Mouse (Mus musculus) frontal cortex, postnatal 25 days (tissue): ENCODE measurements at regions not wholly inside any gene's neighbourhood (a gene's known extent, or its start where the extent isn't known, plus 50 kb on each side); places are given as distances from the start of the nearest gene placed in this dataset.
A peak's percentile ranks its signal among the peaks of the same experiment; 100 is the strongest.
"Not testable (repeated sequence)": the region's sequence is repeated elsewhere in the genome, so short reads cannot be mapped to it uniquely, and the experiment has no call there.

ENCODE experiments used
- DNase-seq, 2 experiments: peaks; one replicate each; pipeline ENCODE4 v3.0.0; 2022; ENCODE audit warnings: low spot score in 2 of 2

DNA sequence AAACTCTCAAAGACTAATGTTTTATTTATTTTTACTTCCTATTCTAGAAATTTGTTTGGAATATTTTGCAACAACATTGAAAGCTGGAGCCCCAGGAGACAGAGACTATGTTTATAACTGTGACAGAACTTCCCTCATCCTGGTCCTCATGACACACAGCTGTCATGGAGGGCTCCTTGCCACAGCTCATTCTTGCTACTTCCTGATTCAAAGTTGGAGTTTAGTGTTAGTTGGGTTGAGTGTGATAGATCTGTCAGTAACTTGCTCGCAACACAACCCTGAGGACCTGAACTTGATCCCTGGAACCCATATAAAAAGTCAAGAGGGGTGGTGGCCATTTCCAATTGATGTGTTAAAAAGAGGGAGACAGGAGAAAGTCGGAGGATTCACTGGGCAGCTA lies 328.3 kb upstream of the Nox3 start:
- DNase-seq: no peak

DNA sequence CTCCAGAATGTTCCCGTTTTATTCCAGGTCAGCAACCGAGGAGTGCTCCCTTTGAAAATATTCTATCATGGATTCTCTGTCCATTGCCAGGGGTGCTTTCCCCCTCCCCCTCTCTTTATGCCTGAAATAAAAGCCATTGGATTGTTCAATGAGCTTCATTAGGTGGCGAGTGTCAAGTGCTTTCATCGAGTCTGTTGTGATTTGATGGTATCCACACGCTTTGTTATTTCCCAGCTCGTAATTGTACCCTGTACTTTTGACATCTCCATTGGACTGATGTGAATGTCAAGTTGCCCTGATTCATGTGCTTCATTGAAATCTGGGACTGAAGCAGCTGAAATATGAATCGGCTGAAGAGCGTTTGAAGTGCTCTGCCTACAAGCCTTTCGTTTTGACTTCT lies 333.1 kb upstream of the Nox3 start:
- no peak for DNase-seq

DNA sequence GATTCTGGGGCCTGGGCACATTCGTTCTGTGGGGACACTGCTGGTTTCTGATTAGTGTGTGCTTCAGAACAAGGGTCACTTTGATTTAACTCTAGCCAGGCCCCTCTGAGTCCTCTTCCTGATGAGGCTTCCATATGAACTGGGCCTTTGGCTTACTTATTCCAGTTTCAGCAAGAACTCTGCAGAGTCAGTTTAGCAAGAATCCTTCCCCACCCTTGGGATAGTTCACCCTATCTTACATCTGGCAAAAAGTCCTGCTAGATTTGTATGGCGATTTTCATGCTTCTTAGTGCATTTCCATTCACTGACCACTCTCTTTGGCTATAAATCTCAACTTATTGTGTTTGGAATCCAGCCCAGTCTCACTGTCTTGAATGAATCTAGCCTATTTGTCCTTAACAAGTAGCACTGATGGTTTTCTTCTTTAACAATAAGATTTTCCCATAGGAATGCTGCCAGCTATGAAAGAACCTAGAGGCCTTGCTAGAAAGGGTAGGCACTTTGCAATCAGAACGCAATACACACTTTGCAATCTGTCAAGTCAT lies 338.8 kb upstream of the Nox3 start:
- no peak for DNase-seq

DNA sequence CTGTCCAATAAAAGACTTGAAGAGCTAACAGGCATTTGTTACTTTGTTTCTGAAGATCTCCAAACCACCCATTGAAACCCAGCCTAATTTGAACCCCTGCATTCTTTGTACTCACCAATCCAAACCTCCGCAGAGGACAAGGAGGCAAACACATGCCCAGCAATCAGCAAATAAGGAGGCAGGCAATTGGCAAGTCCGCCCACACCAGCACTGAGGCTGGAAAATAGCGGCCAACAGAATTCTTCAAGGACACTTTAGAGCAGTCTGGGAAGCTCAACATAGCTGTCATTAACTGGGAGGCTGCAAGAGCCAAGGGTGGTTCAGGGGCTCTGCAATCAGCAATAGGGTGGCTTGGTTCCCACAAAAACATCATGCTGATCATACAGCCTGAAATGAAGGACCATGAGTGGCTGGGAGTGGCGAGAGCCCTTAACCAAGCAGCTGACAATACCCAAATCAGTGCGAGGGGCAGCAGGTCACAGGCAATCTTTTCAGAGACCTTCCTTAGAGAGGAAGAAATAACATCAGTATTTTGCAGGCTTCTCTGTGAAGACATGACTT lies 344.1 kb upstream of the Nox3 start:
- peak in 1 of 2 experiments; percentile 2 for DNase-seq

DNA sequence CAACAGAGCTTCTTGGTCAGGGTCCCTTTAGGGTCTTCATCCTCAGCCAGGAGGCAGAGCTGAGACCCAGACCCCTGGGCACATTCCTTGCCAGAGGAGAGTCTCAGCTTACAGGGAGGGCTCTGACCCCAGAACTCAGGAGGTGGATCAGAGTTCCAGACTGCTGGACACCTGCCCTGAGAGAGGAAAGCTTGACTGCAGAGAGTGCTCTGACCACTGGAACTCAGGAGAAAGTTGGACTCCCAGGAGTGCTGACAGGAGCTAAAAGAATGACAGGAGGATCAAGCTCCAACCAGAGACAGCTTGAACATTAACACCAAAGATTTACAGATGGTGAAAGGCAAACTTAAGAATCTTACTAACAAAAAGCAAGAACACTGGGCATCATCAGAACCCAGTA lies 364.1 kb upstream of the Nox3 start:
- not testable (repeated sequence) for DNase-seq

DNA sequence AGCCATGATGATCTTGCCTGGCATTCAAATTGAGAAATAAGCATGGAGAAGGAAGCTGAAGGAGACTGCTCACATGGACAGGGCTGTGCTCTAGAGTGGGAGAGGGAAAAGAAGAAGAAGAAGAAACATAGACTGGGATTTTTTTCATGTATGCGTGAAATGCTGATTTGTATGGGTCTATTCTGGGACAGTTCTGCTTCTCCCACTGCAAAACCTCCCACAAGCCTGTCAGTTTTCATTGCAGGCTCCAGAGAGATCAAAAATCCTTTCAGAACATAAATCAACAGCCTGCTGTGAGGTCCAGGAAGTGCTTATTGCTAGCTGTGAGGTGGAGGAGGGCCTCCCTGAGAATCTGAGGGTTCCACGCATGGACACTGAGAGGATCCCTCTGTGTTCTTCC lies 377.3 kb upstream of the Nox3 start:
- DNase-seq: no peak

DNA sequence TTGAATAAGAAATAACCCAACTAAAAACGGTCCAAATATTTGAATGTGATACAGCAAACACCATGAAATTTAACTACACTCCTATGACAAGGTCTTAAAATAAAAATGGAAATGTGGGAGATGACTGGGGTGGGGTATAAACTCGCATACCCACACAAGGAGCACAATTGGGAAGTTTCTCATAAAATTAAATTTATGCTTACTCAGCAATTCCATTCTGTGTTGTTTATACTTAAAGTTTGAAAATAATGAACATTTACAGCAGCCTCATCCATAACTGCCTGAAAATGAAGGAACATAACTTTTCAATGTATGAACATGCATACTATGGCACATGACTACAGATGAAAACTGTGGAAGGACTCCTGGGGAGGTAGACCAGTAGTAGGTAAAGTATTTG lies 384.5 kb upstream of the Nox3 start:
- DNase-seq: no peak

DNA sequence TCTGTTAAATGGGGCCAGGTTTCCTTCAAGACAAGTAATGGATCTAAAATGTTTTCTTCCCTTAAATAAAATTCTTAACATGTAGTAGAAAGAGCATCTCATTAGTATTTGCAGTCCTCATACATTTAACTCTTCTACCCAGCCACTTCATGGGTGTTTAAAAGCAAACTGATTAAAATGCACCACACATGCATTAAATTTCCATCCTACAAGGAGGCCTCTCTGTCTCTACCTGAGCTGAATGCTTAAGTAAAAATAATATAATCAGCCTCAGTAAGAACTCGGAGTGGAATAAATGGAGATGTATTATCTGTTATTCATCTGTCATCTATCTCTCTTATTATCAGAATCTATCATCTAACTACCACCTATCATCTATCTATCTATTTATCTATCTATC lies 398.6 kb upstream of the Nox3 start:
- DNase-seq: no peak

DNA sequence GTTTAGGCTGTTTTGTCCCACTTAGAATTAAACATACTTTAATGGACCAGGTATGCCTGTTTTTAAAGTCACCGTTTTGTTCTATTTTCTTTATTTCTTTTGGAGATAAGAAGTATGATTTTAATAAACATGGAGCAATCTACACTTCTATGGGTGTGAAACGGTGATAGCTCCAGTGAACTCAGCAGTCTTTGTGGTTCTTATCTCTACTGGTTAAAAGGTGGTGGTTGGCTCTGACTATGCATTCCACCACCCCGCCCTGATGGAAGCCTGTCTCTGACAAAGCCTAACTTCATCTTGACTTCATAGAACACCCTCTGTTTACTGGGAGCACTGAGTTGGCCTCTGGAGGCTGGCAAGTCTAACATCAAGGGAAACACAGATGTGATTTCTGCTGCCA lies 407.3 kb upstream of the Nox3 start:
- no peak for DNase-seq

DNA sequence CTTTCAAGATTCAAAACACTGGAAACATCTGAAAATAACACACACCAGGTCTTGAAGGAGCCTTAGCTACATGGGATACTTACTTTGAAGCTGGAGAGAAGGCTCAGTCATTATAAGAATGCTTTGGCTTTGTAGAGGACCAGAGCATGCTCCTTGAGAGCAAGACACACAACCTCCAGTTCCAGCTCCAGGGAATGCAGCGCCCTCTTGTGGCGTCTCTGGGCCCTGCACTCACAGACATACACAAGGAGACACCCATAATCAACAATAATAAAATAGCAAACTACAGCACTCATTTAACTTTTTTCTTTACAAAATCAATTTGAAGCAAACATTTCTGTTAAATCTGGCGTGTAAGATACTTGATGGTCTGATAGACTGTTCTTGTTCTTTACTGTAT lies 413.2 kb upstream of the Nox3 start:
- DNase-seq: peak in 1 of 2 experiments; percentile 8

DNA sequence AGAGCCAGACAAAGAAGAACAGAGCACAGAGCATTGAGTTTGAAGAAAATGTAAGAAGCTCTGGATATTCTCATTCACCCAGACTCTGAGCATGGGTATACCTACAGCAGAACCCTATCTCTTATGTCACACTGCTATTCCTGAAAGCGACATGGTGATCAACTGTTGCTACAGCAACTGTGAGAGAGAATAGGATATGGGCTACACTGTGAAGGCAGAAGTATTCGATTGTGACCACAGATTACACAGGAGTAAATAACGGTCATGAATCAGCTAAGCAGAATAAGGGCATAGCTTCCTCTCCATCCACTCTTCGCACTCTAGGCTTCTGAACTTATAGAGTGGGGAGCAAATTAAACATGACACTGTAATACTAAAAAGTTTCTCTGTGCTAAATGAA lies 417.0 kb upstream of the Nox3 start:
- no peak for DNase-seq

DNA sequence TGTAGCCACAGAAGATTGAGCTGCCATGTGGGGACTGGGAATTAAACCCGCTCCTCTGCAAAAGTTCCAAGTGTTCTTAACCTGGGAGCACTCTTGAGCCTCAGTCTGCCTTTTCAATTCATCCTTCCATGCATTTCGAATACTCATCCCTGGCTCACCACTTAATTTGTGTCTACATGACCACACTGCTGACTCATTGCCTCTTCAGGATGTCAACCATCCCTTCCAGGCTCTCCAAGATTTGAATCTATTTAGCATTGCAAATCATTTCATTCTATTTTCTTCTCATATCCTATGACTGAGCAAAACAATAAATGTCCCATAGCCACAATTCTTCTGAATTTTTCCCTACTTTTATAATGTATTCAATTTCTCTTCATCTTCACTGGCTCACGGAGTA lies 420.4 kb upstream of the Nox3 start:
- DNase-seq: no peak

DNA sequence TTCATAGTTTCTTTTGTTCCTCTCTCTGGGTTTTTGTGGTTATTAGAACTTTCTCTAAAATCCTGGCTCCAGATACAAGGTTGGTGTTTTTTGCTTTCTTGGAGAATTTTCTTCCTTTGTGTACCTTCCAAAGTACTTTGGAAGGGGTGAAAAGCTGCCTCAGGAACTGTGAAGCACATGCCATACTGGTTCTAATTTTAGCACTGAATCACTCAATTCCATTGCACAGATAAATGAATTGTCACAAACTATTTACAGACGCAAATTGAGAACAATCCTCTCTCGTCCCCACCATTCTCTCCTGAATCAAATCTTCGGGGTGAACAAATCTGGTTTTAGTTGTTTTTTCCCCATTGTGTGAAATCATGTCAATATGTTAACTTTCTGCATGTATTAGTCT lies 437.6 kb upstream of the Nox3 start:
- no peak for DNase-seq

DNA sequence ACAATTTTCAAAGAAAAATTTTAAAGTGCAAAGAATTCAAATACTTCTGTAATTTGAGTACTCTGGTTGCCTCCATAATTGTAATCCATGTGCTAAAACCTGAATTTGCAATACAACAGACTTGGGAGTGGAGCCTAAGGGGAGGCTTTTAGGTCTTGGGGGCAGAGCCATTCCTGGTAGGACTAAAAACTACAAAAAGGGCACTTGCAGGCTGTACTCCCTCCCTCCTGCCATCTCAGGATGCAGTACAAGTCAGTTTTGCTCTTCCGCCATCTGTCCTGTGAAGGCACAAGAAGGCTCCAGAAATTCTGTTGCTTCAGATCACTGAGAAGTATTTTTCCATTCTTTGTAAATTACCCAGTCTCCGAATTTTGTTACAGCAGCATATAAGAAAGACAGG lies 467.4 kb upstream of the Nox3 start:
- no peak for DNase-seq

DNA sequence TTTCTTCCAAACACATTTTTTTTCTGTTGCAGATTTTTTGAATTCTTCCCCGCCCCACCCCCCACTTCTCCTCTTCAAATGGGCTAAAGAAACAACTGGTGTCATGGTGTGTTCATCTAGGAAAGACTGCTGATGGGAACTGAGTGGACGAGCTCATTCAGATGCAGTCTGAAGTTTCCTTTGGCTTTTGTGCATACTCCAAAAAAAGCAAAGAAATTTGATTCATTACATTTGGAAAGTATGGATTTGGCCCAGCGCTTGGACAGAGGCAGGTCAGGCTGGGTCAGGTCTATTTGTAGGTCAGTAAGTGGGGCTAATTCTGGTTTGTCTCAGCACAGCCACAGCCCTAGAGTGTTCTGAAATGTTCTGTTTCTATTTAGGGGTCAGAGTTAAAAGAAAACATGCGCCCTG lies 477.9 kb upstream of the Nox3 start:
- no peak for DNase-seq

DNA sequence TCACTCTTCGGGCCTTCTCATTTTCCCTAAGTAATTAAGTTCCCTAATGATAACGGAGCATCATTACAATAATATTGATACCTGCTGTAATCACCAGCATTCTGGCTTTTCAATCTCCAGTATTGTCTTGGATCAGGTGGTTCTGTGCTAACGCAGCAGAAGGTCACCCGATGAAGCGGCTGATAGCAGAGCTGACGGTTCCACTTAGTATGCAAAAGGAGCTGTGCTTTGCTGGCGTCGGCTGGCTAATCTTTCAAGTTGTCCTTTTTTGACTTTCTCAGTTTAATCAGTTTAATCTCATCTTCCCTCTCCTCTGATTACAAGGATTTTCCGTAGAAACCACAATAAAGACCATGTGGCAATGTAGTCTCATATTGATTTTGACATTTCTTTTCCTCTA lies 478.9 kb upstream of the Nox3 start:
- no peak for DNase-seq

DNA sequence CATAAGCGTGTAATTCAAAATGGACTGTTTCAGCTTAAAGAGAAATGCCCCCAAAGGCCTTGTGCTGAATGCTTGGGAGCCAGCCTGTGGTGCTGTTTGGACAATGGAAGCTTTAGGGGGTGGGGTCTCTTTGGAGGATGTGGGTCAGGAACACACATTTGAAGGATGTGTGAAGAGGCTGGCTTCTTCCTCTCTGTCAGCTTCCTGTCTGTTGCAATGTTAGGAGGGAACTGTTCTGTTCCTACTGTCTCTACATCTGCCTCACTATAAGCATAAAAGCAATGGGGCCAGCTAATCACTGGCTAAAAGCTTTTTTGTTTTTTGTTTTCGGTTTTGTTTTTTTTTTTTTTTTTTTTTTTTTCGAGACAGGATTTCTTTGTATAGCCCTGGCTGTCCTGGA lies 480.5 kb upstream of the Nox3 start:
- no peak for DNase-seq

DNA sequence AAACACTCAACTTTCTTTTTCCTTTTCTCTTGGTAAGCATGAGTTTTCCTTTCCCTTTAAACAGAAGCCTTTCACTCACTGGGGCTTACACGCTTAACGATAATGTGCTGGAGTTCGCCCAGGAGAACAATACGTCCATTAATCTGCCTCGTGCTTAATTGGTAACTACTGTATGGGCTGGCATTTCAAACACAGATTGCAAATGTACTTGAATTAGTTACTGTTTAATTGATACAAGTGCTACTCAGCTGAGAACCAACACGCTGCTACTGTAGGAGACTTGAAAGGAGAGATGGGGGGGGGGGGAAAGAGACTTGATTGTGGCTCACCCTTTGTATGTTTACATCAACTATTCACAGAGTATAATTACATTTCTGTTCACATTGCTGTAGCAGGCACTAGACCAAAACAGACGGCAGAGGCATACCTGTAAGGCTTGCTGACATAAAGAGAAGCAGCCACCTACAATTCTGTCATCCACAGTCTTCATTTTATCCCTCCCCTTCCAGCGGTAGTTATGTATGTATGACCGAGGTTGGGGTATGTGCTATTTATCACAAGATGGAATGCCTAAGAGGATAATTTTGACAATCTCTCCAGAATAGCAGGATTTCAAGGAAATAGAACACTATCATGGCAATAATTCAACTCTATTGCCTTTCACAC lies 481.6 kb upstream of the Nox3 start:
- DNase-seq: no peak

DNA sequence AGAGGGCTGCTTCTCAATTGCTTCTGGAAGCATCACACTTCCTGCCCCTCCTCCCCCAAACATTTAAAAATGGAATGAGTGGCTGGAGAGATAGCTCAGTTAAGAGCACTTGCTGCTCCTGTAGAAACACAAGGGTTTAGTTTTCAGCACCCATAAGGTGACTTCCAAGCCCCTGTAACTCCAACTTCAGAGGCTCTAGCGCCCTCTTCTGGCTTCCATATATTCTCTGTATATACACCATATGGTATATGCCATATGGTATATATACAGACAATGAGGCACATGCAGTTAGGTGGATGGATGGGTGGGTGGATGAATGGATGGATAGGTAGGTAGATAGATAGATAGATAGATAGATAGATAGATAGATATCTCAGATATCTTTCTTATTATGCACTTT lies 483.2 kb upstream of the Nox3 start:
- DNase-seq: no peak

DNA sequence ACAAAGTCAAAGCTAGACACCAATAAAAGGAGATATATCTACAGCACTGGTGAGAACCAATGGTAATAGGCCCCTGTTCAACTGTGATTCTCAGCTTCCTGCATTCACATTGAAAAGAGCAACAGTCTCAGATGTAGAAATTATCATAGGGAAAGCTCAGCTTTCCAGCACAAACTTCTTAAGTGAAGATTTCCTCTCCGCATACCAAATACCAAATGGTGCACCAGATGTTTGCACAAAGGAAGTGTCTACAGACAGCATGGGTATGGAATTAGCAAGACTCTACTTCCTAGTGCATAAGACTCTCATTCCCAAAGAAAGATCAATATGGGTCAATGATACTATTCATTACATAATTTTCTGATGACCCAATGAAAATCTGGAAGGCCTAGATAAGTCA lies 486.0 kb upstream of the Nox3 start:
- DNase-seq: no peak

DNA sequence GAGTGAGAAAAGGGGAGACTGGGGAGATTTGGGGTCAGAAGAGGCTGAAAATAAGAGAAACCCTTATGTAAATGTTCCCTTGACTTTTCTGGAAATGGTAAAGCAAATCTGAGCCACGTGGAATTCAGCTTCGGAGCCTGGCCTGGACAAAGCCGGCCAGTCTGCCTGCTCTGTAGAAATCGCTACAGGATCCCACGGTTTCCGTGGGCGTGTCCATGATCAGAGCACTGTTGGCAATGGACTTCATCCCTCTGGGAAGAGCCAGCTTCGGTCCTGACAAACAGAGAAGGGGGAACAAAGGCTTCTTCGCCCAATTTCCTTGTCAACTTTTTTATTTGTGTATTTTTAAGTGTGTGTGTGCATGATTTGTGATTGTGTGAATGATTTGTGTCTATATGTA lies 490.7 kb upstream of the Nox3 start:
- DNase-seq: no peak

DNA sequence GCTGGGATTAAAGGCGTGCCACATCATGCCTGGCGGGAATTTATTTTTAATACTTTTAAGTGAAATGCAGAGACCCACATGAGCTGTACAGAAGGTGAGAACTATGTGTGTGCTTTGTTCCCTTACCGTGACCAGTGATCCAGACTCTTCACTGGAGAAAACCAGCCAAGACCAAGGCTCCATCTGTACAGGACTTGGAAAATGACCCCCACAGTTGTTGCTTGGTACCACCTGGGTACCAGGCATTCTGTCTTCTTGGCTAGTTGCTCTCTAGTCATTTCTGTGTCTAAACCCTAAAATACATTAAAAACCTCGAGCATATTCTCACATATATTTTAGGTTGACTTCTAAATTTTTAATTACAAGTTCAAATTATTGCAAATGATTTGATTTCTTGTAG lies 491.5 kb upstream of the Nox3 start:
- DNase-seq: no peak

DNA sequence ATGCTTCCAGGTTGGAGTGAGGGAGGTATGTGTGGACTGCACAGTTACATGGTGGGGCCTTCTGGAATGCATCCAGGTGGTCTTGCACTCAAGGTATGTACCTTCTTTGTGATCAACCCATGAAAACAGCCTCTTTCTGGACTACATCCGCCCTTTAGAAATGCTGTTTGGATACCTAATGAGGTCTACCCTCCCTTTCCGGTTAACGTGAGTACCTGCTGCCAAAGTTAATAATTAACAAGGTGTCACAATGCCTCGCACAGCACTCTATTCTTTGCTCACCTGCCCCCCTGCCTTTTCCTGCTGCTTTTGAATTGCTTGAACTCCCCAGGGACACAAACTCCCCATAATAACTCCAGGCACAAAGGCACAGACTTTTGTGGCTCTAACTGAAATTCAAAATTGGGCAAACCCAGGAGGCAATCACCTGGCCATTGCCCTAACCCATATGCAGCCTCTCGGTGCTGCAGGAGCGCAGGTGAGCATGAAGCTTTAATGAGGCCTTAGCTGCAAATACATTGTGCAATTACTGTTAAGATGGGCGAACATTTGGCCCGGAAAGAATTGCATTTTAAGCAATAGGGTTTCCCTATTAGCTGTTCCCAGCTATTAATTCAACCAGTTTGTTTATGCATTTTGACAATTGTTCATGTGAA lies 500.9 kb upstream of the Nox3 start:
- no peak for DNase-seq
